Mouse (Mus musculus): Measurements from ENCODE around the gene Sox5.

The Sox5 gene

DNA sequence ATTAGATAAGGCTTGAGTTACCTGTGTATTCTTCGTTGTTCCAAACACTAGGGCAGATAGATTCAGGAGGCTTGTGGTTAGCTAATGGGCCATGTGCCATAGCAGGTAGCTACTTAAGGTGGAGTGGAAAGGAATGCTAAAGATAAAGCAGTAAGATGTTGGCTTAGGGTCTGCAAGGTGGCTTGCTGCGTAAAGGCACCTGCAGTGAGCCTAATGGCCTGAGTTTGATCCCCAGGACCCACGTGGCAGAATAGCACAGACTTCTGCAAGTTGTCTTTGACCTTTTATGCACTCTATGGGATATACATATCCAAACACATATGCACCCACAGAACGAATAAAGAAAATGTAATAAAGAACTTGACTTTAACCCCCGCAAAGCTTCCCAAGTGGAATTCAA, 181.4 kb downstream of the Sox5 start:
- in situ Hi-C loops (cut with MboI; ENCODE audit: unreplicated experiment in 2 of 2) = no loop called here

DNA sequence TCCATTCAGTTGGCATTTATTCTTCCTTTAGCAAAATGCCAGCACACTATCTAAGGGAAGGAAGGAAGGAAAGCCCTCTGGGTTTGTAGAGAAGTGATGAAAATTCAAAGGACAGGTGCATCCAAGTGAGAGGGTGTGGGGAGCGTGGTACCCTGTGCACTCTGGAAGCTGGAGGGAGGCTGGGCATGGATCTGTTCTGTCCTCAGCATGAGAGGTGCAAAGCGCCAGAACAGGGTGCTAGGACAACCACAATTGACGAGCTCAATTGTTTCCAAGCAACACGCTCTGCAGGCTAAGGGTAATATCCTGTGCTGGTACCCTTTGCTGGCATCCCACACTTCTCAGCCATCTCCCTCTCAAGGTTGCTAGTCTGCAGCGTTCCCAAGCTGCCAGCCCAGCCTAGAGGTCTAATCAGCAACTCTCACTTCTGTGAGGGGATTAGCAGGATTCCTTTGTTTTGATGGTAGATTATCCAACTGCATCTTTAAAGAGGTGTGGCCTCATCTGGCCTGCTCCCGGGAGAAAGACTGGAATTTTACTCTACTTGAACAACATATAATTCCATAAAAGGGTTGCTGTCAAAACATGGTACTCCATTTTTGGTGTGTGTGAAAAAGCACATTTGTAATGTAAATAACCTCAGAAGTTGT, 183.3 kb downstream of the Sox5 start:
- in situ Hi-C loops (cut with MboI; ENCODE audit: unreplicated experiment in 2 of 2) = no loop called here

DNA sequence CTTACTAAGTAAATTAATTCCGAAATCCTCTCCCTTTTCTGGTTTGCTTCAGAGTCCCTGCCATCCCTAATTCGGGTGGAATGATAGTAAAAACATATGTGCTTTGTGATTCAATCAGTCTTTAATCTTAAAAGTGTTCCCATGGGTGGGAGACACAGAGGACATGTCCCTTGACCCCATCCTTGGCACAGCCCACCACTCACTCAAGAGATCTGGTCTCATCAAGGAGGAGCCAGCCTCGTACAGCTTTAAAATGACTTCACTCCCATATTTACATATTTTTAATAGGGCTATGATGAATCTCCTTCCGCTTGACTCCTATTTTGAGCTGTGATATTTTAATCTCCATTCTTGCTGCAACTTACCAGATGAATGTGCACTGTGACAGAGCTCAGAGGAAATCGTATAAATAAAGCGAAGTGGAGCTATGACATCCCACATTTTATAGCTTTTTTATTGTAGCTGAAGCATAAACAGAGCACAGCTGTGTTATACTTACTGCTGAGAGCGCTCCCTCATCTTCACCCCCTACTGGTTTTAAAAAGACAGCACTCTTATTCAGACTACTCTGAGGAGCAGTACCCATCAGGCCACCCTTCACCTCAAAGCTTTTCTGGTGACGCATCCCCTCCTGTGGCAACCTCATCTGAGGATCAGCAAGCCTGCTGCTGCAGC, 185.1 kb downstream of the Sox5 start:
- in situ Hi-C loops (cut with MboI; ENCODE audit: unreplicated experiment in 2 of 2) = no loop called here

DNA sequence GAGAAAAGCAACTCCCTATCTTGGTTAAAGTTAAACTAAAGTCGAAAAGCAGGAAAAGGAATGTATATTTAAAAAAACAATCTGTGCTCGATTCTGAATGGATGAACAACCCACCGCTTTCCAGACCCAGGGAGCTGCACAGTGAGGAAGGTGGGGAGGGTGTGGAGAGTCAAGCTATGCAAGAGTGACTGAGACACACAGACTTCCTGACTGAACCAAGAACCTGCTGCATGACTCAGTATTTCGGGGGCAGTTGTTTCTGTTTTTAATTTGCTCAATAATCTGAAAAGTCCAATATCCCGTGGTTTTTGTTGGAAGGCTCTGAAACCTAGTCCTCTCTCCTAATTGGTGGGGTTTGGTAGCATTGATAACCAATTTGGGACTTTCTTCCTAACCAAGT, 196.9 kb downstream of the Sox5 start:
- in situ Hi-C loops (cut with MboI; ENCODE audit: unreplicated experiment in 2 of 2) = no loop called here

DNA sequence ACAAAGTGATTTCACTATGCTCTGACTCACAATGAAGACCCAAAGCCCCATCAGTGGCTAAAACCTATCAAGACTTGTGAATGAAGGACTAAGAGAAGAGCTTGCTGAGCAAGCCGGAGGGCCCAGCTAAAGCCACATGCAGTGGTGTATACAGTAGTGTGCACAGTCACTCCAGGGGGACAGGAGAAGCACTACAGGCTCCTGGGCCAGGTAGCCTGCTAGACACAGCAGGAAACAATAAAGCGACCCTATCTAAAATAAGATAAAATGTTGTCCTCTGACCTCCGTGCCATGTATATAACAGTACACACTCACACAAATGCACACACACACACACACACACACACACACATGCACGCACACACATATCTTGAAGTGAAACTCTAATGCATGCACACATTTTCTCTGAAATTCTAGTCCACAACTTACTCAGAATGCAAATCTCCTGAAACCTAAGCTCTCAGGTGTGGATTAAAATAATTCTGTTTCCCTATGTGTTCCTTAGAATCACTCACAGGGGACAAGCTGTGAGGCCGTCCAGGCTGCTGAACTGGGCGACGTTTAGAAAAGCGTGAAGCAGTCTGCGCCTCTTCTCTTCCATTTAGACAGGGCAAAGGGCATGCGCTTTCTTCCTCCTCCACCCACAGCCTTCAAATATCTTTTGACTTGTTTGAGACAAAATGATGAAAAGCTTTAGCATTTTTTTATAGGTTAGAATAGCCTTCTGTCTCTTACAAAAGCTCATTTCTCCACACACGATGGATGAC, 197.5 kb downstream of the Sox5 start:
- in situ Hi-C loops (cut with MboI; ENCODE audit: unreplicated experiment in 2 of 2) = no loop called here

DNA sequence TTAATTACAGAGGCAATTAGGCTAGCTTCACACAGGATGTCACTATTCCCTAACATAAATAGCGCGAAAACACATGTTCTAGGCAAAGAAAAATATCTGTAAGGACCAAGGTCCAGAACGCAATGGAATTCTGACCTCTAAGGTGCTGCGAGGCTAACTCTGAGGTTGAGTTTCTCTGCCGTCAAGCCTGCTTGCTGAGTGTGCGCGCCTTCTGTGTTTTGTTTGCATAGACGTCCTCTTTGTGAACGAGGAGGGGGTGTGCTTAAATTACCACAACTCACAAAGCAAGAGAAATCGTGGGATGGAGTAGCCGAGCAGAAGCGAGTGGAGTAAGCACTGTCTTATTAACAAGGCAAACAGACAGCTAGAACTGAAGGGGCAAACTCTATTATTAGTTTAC, 202.5 kb downstream of the Sox5 start:
- in situ Hi-C loops (cut with MboI; ENCODE audit: unreplicated experiment in 2 of 2) = no loop called here

DNA sequence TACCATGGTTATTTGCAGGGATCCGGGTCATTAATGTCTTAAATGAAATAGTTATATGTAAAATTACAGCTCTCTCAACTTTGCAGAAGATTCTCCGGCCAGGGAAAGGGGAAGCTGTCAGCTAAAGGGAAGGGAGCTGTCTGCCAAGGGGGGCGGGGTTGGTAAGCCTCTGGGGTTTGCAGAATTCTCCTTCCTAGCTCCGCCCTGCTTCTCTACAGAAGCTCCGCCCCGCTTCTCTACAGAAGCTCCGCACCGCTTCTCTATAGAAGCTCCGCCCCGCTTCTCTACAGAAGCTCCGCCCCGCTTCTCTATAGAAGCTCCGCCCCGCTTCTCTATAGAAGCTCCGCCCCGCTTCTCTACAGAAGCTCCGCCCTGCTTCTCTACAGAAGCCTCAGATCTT, 210.9 kb downstream of the Sox5 start:
- in situ Hi-C loops (cut with MboI; ENCODE audit: unreplicated experiment in 2 of 2) = no loop called here

DNA sequence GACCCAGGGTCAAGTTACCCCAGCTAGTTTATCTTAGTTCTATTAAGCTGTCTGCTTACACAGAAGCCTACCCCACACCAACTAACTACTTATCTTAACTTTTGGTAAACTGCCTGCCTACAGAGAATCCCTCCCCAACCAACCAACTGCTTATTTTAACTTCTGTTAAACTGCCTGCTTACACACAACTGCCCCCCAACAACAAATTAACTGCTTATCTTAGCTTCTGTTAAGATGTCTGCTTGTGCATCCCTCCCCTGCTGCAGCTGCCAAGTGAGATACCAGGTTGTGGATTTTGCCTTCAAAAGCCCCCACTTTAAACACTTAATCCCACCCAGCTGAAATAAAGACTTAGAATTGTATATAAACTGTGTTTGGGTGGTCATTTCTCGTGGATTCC, 215.9 kb downstream of the Sox5 start:
- in situ Hi-C loops (cut with MboI; ENCODE audit: unreplicated experiment in 2 of 2) = no loop called here

DNA sequence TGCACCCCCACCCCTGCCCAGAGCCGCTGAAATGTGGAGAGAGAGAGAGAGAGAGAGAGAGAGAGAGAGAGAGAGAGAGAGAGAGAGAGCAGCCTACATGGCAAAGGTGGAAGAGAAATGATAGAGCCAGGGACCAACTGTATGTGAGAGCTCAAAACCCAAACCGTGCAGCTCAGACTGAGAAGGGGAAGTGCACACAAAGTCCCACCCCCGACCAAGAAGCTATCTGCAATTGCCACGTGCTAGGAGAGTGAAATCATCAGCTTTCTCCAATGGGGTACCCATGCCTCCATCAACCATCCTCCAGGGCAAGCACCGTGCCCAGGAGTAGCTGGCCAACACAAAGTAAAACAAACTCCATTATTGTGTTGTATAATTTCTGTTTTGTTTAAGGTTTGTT, 220.1 kb downstream of the Sox5 start:
- in situ Hi-C loops (cut with MboI; ENCODE audit: unreplicated experiment in 2 of 2) = no loop called here

DNA sequence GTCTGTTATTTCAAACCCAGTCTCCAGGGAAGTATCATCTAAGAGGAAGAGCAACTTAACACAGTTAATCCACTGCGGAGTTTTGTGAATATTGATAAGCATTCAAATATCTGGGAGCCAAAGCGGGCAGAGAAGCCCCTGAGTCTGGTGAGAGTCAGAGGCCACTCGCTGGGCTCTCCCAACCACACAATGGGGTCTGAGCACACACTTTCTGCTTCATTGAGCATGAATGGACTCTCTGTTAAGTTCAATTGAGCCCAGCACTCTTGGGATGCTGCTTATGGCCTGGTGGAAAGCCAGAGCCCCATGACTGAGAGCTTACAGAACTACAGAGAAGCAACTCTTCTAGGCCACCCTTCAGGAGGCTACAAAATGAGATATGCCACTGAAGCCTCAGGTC, 221.6 kb downstream of the Sox5 start:
- in situ Hi-C loops (cut with MboI; ENCODE audit: unreplicated experiment in 2 of 2) = no loop called here

DNA sequence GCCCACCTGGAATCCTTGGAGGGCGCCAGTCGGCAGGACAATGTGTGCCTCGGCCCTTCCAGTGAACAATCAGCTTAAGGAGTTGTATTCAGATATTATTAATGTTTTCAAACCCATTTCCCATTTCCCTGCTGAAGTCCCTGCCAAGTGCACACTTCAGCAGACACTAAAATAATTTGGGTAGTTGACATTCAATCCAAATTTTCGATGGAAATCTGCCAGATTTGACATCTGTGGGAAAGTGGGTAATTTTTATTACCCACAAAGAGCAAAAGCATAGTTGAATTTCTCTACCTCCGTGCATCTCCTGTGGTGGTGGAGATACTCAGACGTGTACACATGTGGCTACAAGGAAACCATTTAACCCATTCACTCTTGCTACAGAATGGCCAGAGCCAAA, 228.3 kb downstream of the Sox5 start:
- in situ Hi-C loops (cut with MboI; ENCODE audit: unreplicated experiment in 2 of 2) = no loop called here

DNA sequence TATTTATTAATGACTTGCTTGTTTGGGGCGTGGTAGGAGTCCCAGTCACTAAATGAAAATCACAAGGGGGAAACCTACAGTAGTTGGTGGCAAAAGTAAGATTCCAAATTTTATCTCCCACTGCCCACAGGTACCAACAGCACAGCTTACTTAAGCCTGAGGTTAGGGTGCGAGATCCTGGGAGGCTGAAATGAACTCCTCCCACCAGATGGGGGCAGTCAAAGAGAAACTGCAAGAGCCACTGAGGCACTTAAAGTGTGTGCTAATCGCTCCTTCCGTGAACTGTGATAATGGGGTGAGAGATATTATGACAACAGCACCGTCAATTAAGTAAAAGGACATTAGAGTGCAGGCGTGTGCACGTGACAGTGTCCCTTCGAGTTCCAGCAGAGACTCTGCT, 232.8 kb downstream of the Sox5 start:
- in situ Hi-C loops (cut with MboI; ENCODE audit: unreplicated experiment in 2 of 2) = no loop called here

DNA sequence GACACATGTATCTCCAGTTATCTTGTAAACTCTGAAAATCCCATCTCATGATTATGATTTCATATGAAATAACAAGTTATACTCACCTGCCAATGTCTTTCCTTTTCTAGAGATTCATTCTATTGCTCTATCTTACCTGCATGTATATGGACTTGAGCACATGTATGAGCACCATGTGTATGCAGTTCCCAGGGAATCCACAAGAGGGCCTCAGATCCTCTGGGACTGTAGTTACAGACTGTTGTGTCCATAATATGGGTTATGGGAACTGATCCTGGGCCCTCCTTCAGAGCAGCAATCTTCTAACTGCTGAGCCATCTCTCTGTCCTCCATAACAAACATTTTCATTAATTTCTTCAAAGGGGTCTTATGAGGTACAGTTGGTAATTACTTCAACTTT, 234.6 kb downstream of the Sox5 start:
- in situ Hi-C loops (cut with MboI; ENCODE audit: unreplicated experiment in 2 of 2) = no loop called here

DNA sequence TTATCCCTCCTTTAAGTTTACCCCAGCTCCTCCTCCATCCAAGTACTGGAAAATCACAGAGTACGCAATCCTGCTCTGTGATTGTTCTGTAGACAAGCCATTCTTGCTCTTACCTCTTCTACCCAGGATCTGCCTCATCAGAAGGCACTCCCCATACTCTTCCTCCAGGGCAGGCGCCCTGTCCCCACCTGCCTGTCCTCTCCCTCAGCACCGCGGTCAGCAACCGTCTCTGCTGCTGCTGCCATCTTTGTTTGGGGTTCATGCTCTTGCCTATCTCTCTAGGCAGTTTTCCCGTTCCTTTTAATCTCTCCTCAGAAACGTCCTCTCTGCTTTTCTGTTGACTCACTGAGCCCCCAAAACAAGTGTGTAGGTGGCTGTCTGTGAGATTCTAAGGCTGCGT, 236.2 kb downstream of the Sox5 start:
- in situ Hi-C loops (cut with MboI; ENCODE audit: unreplicated experiment in 2 of 2) = no loop called here

DNA sequence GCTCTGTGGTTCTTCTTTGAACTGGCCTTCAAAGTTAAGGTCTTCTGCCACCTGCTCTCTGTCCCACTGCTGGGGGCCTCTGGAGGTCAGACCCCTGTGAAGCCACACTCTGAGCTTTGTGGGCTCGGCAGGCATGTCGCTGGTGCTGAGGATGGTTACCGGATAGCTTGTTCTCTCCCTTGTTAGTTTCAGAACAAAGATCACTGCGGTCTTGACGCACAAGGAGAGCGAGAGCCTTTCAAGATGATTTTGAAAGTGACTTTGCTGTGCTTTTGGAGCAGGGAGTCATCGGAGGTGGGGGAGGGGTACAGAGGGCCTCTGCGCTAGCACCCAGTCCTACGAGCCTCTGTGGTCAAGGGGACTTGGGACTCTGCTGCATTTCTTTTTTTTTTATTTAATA, 240.5 kb downstream of the Sox5 start:
- in situ Hi-C loops (cut with MboI; ENCODE audit: unreplicated experiment in 2 of 2) = no loop called here

DNA sequence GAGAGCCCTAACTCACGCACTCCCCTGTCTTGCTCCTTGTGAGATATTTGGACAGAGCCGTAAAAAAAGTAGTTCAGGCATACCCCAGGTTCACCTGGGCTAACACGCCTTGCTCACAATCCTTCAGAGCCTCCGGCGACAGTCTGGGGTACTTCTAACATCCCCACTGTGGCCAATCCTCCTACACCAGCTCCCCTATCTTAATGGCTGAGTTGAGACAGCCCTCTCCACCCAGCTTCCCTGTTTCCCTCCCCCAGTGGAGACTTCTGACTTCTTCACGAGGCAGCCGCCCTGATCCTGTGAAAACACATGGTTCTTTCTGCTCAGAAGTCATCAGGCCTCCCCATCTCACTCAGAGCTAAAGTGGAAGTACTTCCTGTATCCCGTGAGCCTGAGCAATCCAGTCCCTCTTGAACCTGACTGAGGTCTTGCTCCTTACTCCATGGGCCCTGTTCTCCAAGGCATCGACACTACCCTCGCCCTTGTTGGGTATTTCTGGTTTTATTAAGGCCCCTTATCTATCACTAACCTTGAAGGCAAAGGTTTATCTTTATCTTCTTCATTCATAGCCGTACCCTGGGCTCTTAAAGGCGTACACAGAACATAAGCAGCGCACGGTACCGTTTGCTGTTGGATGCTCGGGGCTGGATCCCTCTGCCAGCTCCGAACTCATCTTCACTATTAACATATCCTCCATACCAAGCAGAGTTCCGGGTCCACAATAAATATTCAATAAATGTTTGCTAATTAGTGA, 242.2 kb downstream of the Sox5 start:
- in situ Hi-C loops (cut with MboI; ENCODE audit: unreplicated experiment in 2 of 2) = no loop called here

DNA sequence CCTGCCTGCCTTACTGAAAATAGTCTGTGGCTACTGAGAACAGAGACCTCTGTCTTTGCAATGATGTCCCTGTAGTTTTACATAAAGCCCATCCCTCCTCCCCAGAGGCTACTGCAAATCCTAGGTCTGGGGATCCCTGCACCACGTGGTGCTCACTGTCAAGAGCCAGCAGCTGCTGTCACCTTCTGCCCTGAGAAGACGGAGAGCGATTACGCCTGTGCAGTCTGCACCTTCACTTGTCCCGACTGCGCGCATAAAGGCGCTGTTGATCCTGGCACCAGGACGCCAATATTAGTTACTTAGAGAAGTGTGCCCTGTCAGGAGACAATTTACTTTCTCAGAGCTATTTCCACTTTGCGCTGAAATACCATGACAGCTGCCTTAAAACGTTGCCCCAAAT, 258.3 kb downstream of the Sox5 start:
- in situ Hi-C loops (cut with MboI; ENCODE audit: unreplicated experiment in 2 of 2) = no loop called here

DNA sequence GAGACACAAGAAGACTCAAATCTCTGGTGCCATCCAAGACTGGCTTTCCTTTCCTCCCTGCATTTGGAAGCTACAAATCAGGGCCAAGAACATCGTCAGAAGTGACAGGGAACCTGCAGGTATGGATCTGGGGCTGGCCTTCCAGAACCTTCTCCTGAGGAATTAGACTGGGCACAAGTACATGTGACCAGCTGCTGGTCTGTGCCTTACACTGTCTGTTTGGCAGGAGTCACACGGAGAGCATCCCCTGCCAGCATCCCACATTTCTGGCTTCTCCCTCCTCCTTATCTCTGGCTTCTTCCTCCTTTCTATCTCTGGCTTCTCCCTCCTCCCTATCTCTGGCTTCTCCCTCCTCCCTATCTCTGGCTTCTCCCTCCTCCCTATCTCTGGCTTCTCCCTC, 263.0 kb downstream of the Sox5 start:
- in situ Hi-C loops (cut with MboI; ENCODE audit: unreplicated experiment in 2 of 2) = no loop called here

DNA sequence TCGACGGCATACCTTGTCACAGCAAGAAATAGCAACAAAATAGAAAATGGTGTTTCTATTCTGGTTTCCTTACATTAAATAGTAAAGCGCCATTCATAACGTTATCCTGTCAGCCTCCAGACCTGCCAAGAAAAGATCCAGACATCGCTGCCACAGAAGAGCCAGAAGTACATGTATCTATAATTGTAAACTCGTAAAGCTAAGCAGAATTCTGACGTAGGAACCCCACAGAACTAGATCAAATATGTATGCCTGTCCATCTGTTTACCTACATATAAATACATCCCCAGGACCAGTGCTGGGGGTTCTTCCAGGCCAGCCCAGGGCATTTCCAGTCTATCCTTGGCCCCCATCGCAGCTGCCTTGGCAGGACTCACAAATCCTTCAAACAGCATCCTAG, 265.9 kb downstream of the Sox5 start:
- in situ Hi-C loops (cut with MboI; ENCODE audit: unreplicated experiment in 2 of 2) = no loop called here

DNA sequence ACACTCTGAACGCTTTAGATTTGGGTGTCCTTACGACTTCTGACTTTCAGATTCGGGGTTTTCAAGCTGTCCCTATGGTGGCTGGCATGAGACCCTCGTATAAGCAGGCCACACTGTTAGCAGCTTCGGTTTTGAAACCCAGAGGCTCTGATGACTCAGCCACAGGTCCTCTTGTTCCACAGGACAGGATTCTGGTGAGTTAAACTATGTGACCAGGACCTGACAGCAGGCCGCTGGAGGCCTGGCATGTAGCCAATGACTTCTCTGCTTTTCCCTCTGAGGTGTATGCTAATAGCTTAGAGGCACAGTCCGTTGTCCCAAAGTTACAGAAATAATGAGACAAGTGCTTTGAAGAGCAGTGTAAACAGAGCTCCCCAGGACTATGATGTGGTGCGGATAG, 268.0 kb downstream of the Sox5 start:
- in situ Hi-C loops (cut with MboI; ENCODE audit: unreplicated experiment in 2 of 2) = no loop called here

DNA sequence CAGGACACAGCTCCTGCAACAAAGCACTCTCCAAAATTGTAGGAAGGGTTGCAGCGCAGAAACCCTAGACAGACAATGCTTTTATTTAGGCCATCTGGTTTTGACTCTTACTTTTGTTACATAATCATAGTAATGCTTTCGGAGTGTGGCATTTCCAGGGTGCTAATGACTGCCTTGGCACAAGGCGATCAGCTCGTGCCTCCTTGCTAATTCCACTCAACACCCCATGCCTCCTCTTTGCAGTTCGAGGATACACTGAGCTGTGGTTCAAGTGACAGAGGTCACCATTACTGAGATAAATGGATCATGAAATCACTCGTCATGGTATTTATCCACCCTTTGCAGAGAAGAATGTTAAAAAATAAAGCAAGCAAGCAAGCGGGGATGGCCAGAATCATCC, 269.9 kb downstream of the Sox5 start:
- in situ Hi-C loops (cut with MboI; ENCODE audit: unreplicated experiment in 2 of 2) = no loop called here
